Mouse (Mus musculus) embryonic facial prominence, embryonic 14.5 days (tissue): Measurements from ENCODE around the gene Adgrf3. TPM values are rescaled to one million over a fixed set of nuclear protein-coding genes. Genes with fewer than 3 reads are reported as not detected.

ENCODE experiments used
- ATAC-seq: fragments of 200-750 bp; cut with Nextera tagmentation; 2 replicates; pipeline ENCODE4 v1.8.0; 2017; ENCODE audit warnings: low read depth, moderate number of reproducible peaks, moderate TSS enrichment
- DNase-seq: peaks from one replicate; pipeline ENCODE4 v3.0.0-alpha.2; 2015; ENCODE audit warnings: low spot score
- H3K27ac ChIP-seq: fragments of 300-500 bp; sonication (generic); replicated peaks from 2 replicates; pipeline ENCODE4 v1.5.1; 2014; ENCODE audit warnings: low read depth, mild to moderate bottlenecking, low read length, moderate library complexity
- H3K27me3 ChIP-seq: fragments of 300-500 bp; sonication (generic); replicated peaks from 2 replicates; pipeline ENCODE4 v1.6.1; 2014; ENCODE audit warnings: low read length; ENCODE audit not compliant: control insufficient read depth, insufficient read depth
- H3K36me3 ChIP-seq: fragments of 300-500 bp; sonication (generic); 2 replicates; pipeline ENCODE4 v1.6.1; 2014; ENCODE audit warnings: low read length, mixed read lengths; ENCODE audit not compliant: control insufficient read depth, insufficient read depth
- H3K4me1 ChIP-seq: fragments of 300-500 bp; sonication (generic); 2 replicates; pipeline ENCODE4 v1.6.1; 2014; ENCODE audit warnings: antibody characterized with exemption, low read length; ENCODE audit not compliant: control insufficient read depth, insufficient read depth
- H3K4me2 ChIP-seq: fragments of 300-500 bp; sonication (generic); 2 replicates; pipeline ENCODE4 v1.6.1; 2014; ENCODE audit warnings: low read depth, mild to moderate bottlenecking, low read length, moderate library complexity, mixed read lengths
- H3K4me3 ChIP-seq: fragments of 300-500 bp; sonication (generic); 2 replicates; pipeline ENCODE4 v1.5.1; 2014; ENCODE audit warnings: low read depth, mild to moderate bottlenecking, low read length
- H3K9ac ChIP-seq: fragments of 300-500 bp; sonication (generic); 2 replicates; pipeline ENCODE4 v1.6.1; 2014; ENCODE audit warnings: low read depth, mild to moderate bottlenecking, low read length, moderate library complexity, mixed read lengths
- H3K9me3 ChIP-seq: fragments of 300-500 bp; sonication (generic); 2 replicates; pipeline ENCODE4 v1.6.1; 2016; ENCODE audit warnings: low read length; ENCODE audit not compliant: control insufficient read depth
- WGBS: fragments of 180-500 bp; shearing (Covaris S2); extraction: QIAGEN DNeasy Blood & Tissue Kit; methylation state at CpG from one replicate; pipeline ENCODE4 v1.1.7; 2014; 5-methylcytosine and 5-hydroxymethylcytosine counted together
- polyA plus RNA-seq: library from polyadenylated mRNA; unstranded; fragments of >200 nt; fragmentation: Nextera tagmentation; extraction: Ambion mirVana; gene quantifications from 2 replicates; pipeline ENCODE4 v1.2.1, GENCODE M21; 2014

The Adgrf3 gene
- polyA plus RNA-seq, 1 experiment from 2014 or later = 0.10 TPM

GRCm38 (mm10) chr5:30161836-30162235, 43.7 kb downstream of the Adgrf3 start:
- Histone ChIP-seq H3K36me3 (peaks cover 14% of the 10 kb centered on the region), H3K4me2 (no peak overlapping the region), H3K9ac (no peak overlapping the region), H3K27ac (no peak overlapping the region), H3K4me1 (no peaks in the 10 kb centered on the region), H3K9me3 (no peaks in the 10 kb centered on the region), H3K4me3 (no peak overlapping the region), H3K27me3 (no peaks in the 10 kb centered on the region)
- ATAC-seq (no peak), DNase-seq (no peak)
- 87% methylated on average over 1 of the region's 1 CpGs for WGBS

GRCm38 (mm10) chr5:30159601-30160000, 45.9 kb downstream of the Adgrf3 start:
- Histone ChIP-seq H3K27me3 (no peaks in the 10 kb centered on the region), H3K4me3 (no peak overlapping the region), H3K36me3 (peaks cover under 1% of the 10 kb centered on the region; the same call in 1 of the 2 replicates), H3K27ac (no peak overlapping the region), H3K9ac (no peak overlapping the region), H3K9me3 (no peaks in the 10 kb centered on the region), H3K4me1 (peaks cover 6% of the 10 kb centered on the region; the same call in 1 of the 2 replicates), H3K4me2 (no peak overlapping the region)
- DNase-seq = no peak
- no peak for ATAC-seq
- WGBS = 74% methylated on average over 6 of the region's 6 CpGs

GRCm38 (mm10) chr5:30155821-30156629, 49.5 kb downstream of the Adgrf3 start:
- H3K4me3 ChIP-seq = peak overlapping the region; percentile 77
- peak; percentile 1 for DNase-seq
- peak overlapping the region; percentile 75 for H3K9ac ChIP-seq
- peaks cover 6% of the 10 kb centered on the region; the same call in 1 of the 2 replicates for H3K4me1 ChIP-seq
- H3K9me3 ChIP-seq = no peaks in the 10 kb centered on the region
- no peak for ATAC-seq
- 31% methylated on average over 13 of the region's 13 CpGs for WGBS
- no peaks in the 10 kb centered on the region for H3K36me3 ChIP-seq
- H3K27me3 ChIP-seq = no peaks in the 10 kb centered on the region
- peak overlapping the region; percentile 78 for H3K4me2 ChIP-seq
- H3K27ac ChIP-seq = peak overlapping the region; percentile 83; the same call in 1 of the 2 replicates

GRCm38 (mm10) chr5:30155395-30155792, 50.1 kb downstream of the Adgrf3 start:
- Histone ChIP-seq H3K27me3 (no peaks in the 10 kb centered on the region), H3K4me1 (peaks cover 6% of the 10 kb centered on the region; the same call in 1 of the 2 replicates), H3K9me3 (no peaks in the 10 kb centered on the region), H3K27ac (peak overlapping the region; percentile 83), H3K4me2 (peak overlapping the region; percentile 78), H3K36me3 (no peaks in the 10 kb centered on the region), H3K9ac (peak overlapping the region; percentile 75), H3K4me3 (peak overlapping the region; percentile 77)
- ATAC-seq (peak; percentile 63), DNase-seq (peak; percentile 2)
- WGBS = 0% methylated on average over 23 of the region's 31 CpGs

- H3K9ac ChIP-seq = peak within 1 kb of the TSS; percentile 75
- peak within 1 kb of the TSS; percentile 77 for H3K4me3 ChIP-seq
- DNase-seq = peak; percentile 94
- peak within 1 kb of the TSS; percentile 78 for H3K4me2 ChIP-seq
- no peaks in the 10 kb centered on the region for H3K27me3 ChIP-seq
- H3K27ac ChIP-seq = peak within 1 kb of the TSS; percentile 83
- peak; percentile 94 for ATAC-seq
- 0% methylated on average over 49 of the region's 53 CpGs for WGBS
- H3K36me3 ChIP-seq = no peaks in the 10 kb centered on the region
- H3K4me1 ChIP-seq = peaks cover 6% of the 10 kb centered on the region; the same call in 1 of the 2 replicates
- H3K9me3 ChIP-seq = no peaks in the 10 kb centered on the region
Observed at GRCm38 (mm10) chr5:30154474-30155394, 50.8 kb downstream of the Adgrf3 start, which contains the start of the genes Hadha and Hadhb. TSS of gene Hadha (minus strand) at chr5:30155162. TSS of gene Hadhb (plus strand) at chr5:30155248.

- ATAC-seq (no peak), DNase-seq (peak; percentile 43)
- Histone ChIP-seq H3K4me1 (peaks cover 6% of the 10 kb centered on the region; the same call in 1 of the 2 replicates), H3K4me2 (peak overlapping the region; percentile 78), H3K9me3 (no peaks in the 10 kb centered on the region), H3K9ac (peak overlapping the region; percentile 75), H3K27me3 (no peaks in the 10 kb centered on the region), H3K36me3 (no peaks in the 10 kb centered on the region), H3K27ac (0 out of 2 replicates have a peak overlapping the region, but pooled peaks have one; percentile 83), H3K4me3 (peak overlapping the region; percentile 77)
- 13% methylated on average over 4 of the region's 4 CpGs for WGBS
Observed at GRCm38 (mm10) chr5:30154013-30154412, 51.5 kb downstream of the Adgrf3 start.

GRCm38 (mm10) chr5:30153222-30153621, 52.3 kb downstream of the Adgrf3 start:
- WGBS = 79% methylated on average over 2 of the region's 2 CpGs
- Histone ChIP-seq H3K4me2 (peak overlapping the region; percentile 78; the same call in 1 of the 2 replicates), H3K27me3 (no peaks in the 10 kb centered on the region), H3K4me3 (no peak overlapping the region), H3K27ac (no peak overlapping the region), H3K9ac (no peak overlapping the region), H3K4me1 (peaks cover 6% of the 10 kb centered on the region; the same call in 1 of the 2 replicates), H3K36me3 (no peaks in the 10 kb centered on the region), H3K9me3 (no peaks in the 10 kb centered on the region)
- DNase-seq = no peak
- no peak for ATAC-seq

- ATAC-seq = no peak
- peaks cover 5% of the 10 kb centered on the region; the same call in 1 of the 2 replicates for H3K36me3 ChIP-seq
- H3K4me1 ChIP-seq = peaks cover 6% of the 10 kb centered on the region; the same call in 1 of the 2 replicates
- no peak overlapping the region for H3K27ac ChIP-seq
- no peak for DNase-seq
- no peaks in the 10 kb centered on the region for H3K27me3 ChIP-seq
- no peak overlapping the region for H3K4me3 ChIP-seq
- H3K9ac ChIP-seq = no peak overlapping the region
- no peak overlapping the region for H3K4me2 ChIP-seq
- 84% methylated on average over 1 of the region's 1 CpGs for WGBS
- no peaks in the 10 kb centered on the region for H3K9me3 ChIP-seq
Observed at GRCm38 (mm10) chr5:30152413-30152812, 53.1 kb downstream of the Adgrf3 start.
